Mouse (Mus musculus) heart, postnatal 0 days (tissue): ENCODE data around the gene Cfap36.

Source experiments
- CTCF ChIP-seq: IDR thresholded peaks from 2 replicates; pipeline ENCODE4 v1.5.1; 2016; ENCODE audit warnings: antibody characterized with exemption, control low read depth, low read depth
- EP300 ChIP-seq: IDR thresholded peaks from 2 replicates; pipeline ENCODE4 v1.6.1; 2016; ENCODE audit warnings: antibody characterized with exemption, low read depth

DNA sequence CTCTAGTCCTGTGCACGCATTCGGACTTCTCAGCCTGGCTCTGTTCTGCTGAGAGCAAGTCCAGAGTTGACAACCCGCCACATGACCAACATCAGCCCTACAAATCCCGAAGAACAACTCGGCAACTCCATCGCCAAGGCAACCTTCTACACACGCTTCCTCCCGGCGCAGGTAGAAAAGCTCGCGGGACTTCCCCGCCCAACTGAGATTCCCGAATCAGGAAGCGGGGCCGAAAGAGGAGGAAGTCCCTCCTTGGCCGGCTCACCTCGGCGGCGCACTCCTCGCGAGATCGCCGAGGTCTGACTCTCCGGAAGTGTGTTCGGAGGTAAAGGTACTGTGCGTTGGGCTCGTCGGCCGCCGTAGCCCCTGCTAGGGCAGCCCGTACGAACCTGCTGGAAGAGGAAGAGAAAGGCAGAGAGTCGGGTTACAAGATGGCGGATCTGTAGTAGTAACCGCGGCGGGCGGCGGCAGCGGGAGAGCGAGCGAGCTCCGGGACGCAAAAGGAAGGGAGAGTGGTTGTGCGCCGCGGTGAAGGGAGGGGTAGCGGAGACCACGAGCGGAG, 74.6 kb downstream of the Cfap36 start, which contains the start of gene Ppp4r3b:
- TF ChIP-seq CTCF (no peak), EP300 (peak; percentile 96)
